Mouse (Mus musculus): ENCODE measurements around the gene Dqx1. TPM values are rescaled to one million over a fixed set of nuclear protein-coding genes. Genes with fewer than 3 reads are reported as not detected.

Dqx1 gene
- polyA plus RNA-seq (2017; shearing (Covaris generic)): 3.1 TPM

DNA sequence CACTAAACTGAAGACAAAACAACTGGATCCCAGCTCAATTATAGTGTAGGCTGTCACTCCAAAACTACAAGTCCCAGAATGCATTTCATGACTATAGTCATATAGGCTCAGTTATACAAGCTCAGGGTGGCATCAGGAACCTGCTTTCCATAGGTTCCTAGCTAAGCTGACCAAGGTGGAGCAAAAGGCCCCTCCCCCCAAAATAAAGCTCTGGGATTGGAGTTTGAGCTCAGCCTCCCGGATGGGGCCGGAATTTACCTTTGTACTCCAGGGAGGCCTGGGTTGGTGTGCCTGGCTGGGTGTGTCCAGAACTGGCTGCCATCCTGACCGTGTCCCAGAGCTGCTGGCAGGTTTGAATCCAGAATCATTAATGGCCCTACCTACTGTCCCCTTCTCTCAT is at the start of gene Dqx1:
TSS of gene Dqx1 (plus strand) at position 55 of the 400 bp plus-strand sequence.

DNA sequence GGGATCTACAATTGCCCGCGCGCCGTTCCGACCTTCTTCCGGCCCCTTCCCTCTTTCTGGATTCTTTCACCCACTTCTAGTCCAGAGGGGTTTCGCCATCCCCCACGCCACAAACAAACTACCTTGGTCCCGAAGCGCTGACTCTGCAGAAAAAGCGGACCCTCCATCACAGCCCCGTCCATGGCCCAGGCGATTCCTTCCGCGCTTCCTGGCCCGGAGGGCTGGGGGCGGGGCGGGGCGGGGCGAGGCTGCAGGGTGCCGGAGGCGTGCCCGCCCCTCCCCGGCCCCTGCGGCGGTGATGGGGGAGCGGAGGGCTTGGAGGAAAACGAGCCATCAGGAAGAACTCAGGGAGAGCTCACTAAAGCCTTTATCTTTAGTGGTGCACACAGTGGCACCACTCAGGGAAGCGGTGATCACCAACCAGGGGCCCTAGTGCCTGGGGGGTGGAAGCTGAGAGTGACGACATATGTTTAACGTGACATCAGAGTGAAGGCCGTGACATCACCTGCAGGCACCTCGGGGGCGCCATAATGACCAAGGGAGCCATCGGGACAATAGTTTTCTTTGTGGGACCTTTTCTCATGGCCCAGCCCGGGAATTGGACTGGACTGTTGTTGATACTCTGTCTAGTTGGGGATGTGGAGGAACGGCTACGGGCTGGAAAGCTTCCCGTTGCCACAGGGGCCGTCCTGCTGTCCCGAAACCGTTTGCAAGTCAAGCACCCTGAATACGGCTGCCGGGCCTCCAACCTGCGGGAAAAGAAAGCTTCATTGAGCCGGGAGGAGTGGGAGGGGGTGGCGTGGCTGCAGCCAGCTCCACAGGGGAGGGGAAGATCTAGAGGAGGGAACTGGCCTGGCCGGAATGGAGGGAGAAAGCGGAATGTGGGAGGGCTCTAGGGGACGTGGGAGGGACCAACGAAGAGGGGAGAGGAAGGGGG is 24.1 kb upstream of the Dqx1 start, which contains the start of the genes Dok1 and Loxl3:
TSS of gene Dok1 (minus strand) at position 223 of the 937 bp plus-strand sequence.
TSS of gene Loxl3 (plus strand) at position 925 of the 937 bp plus-strand sequence.

DNA sequence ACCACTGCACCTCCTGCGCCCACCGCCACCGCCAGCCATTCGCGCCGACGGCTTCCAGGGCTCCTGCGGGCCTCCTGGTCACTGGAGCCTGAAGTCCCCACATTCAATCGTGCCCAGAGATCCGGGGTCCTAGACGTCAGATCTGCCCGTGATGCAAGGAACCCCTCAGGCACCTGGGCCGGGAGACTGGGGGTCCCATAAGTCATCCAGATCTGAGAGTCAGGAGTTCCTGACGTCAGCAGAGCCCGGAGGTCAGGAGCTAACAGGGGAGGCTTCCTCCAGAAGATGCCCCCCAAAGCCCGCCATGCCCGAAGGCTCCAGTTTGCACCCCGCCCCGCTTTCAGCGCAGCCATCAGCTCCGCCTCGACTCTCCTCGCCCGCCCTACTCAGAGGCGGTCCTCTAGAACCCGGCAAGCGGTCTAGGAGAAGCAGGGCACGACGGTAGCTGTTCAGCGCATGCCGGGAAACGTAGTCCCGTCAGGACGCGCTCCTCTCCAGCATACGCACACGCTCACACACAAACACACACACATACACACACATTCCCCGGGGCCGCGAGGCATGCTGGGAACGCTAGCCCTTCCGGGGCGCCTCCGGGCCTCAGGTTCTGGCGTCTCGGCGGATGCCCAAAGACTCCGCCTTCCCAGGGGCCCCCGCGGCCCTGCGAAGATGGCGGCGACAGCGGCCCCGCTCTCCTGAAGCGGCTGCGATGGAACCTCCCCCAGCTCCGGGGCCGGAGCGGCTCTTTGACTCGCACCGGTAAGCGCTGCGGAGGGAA is 3.4 kb upstream of the Dqx1 start, which contains the start of gene Aup1:
TSS of gene Aup1 (plus strand) at position 448 of the 778 bp plus-strand sequence.

DNA sequence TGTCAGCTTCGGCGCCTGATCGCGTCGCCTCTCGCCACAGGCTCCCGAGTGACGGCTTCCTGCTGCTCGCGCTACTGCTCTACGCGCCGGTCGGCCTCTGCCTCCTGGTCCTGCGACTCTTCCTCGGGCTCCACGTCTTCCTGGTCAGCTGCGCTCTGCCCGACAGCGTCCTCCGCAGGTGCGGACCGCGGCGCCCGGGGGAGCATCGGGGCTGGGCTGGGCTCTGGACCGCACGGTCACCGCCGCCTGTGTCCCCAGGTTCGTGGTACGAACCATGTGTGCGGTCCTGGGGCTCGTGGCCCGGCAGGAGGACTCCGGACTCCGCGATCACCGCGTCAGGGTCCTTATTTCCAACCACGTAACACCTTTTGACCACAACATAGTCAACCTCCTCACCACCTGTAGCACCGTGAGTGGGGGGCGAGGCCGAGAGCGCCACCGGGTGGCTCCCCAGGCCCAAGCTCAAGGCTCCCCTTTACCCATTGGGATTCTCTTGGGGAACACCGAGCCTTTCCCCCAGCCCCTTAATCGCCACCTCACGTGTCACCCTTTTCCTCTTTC is 2.7 kb upstream of the Dqx1 start, which contains the start of gene Htra2:
TSS of gene Htra2 (minus strand) at position 403 of the 561 bp plus-strand sequence.

DNA sequence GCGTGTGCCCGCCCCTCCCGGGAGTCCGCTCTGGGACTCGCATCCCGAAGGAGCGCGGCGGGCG is 12.4 kb downstream of the Dqx1 start, which contains the start of gene Tlx2:
TSS of gene Tlx2 (minus strand) at position 47 of the 64 bp plus-strand sequence.

GRCm38 (mm10) chr6:83077630-83078323 is 20.1 kb downstream of the Dqx1 start, which contains the start of gene Pcgf1:
Gene Pcgf1 (plus strand): TSS chr6:83077869.

GRCm38 (mm10) chr6:83086121-83087035 is 28.7 kb downstream of the Dqx1 start, which contains the start of gene Lbx2:
Gene Lbx2 (plus strand): TSS chr6:83086367.

GRCm38 (mm10) chr6:83101316-83101687 is 43.7 kb downstream of the Dqx1 start, which contains the start of the genes Ccdc142 and Gm42688:
Gene Ccdc142 (plus strand): TSS chr6:83101601.
Gene Gm42688 (plus strand): TSS chr6:83101617.

DNA sequence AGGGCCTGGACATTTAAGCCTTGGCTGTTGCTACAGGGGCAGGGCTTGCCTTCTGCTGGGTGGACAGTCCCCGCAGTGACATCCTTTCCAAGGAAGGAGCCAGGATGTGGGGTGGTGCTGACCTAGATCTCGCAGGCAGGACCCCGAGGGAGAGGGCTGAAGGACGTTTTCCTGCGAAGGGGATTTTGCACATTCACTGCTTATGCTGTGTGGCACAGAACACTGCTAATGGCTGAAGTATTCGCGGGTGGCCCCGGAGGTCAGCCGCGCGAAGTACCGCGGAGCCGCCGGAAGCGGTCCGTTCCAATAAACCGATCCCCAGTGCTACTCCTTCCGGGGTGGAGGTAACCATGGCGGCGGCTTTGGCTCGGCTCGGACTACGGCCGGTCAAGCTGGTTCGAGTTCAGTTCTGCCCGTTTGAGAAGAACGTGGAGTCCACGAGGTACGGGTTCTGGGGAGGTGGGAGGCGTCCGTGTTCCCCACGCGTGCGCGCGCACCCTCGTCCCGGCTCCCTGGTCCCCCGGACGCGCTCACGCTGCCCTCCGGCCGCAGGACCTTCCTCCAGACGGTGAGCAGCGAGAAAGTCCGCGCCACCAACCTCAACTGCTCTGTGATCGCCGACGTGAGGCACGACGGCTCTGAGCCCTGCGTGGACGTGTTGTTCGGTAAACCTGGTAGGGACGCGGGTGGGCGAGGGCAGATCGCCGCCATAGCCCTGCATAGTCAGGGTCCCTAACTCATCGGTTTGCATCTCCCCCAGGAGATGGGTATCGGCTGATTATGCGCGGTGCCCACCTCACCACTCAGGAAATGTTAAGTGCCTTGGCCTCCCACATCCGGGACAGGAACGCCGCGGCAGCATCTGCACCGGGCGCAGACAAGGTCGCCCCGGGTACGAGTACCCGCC is 51.4 kb downstream of the Dqx1 start, which contains the start of gene Mrpl53:
TSS of gene Mrpl53 (plus strand) at position 279 of the 907 bp plus-strand sequence.

DNA sequence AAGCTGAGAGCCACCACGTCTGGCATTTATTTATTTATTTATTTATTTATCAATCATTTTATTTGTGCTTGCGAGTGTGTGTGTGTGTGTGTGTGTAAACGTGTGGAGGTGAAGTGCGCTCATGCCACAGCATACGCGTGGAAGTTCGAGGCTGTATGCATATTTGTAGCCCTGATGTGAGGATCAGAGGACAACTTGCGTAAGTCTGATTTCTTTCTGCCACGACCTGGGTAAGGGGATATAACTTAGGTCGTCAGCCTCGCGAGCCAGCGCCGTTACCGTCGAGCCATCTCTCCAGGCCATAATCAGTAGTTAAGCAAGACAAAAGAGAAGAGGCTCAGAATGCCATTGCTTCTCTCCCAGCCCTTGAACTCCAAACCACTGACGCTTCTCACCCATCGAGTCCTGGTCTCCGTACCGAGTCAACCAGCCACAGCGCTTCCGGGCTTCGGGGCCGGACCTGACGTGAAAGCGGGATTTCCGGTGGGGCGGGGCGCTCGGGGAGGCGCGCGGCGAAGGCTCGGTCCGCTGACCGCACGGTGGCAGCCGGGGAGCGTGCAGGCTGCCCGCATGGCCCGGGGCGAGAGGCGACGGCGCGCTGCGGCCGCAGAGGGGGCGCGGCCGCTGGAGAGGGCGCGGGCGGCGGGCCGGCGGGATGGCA is 57.5 kb downstream of the Dqx1 start, which contains the start of gene Mogs:
TSS of gene Mogs (plus strand) at position 486 of the 661 bp plus-strand sequence.

Other genes with a start within 250 kb of the Dqx1 start
- gene Sema4f, start 118.1 kb upstream of the Dqx1 start, polyA plus RNA-seq (2017; shearing (Covaris generic)): 15.4 TPM
- gene M1ap, start 110.9 kb upstream of the Dqx1 start, polyA plus RNA-seq (2017; shearing (Covaris generic)): not detected
- gene Dok1, start 24.4 kb upstream of the Dqx1 start, polyA plus RNA-seq (2017; shearing (Covaris generic)): 13.8 TPM
- gene Loxl3, start 23.7 kb upstream of the Dqx1 start, polyA plus RNA-seq (2017; shearing (Covaris generic)): not detected
- gene Aup1, start 3.3 kb upstream of the Dqx1 start, polyA plus RNA-seq (2017; shearing (Covaris generic)): 486 TPM
- gene Htra2, start 2.6 kb upstream of the Dqx1 start, polyA plus RNA-seq (2017; shearing (Covaris generic)): 45.1 TPM
- not detected for gene Tlx2, start 12.4 kb downstream of the Dqx1 start, polyA plus RNA-seq (2017; shearing (Covaris generic))
- gene Pcgf1, start 20.0 kb downstream of the Dqx1 start, polyA plus RNA-seq (2017; shearing (Covaris generic)): 24.7 TPM
- not detected for gene Lbx2, start 28.5 kb downstream of the Dqx1 start, polyA plus RNA-seq (2017; shearing (Covaris generic))
- 3.0 TPM for gene Ccdc142, start 43.8 kb downstream of the Dqx1 start, polyA plus RNA-seq (2017; shearing (Covaris generic))
- gene Gm42688, start 43.8 kb downstream of the Dqx1 start, polyA plus RNA-seq (2017; shearing (Covaris generic)): 7.4 TPM
- 43.7 TPM for gene Mrpl53, start 51.2 kb downstream of the Dqx1 start, polyA plus RNA-seq (2017; shearing (Covaris generic))
- 65.1 TPM for gene Mogs, start 57.7 kb downstream of the Dqx1 start, polyA plus RNA-seq (2017; shearing (Covaris generic))
- gene Wbp1, start 63.7 kb downstream of the Dqx1 start, polyA plus RNA-seq (2017; shearing (Covaris generic)): 37.0 TPM
- gene Ino80b, start 67.6 kb downstream of the Dqx1 start, polyA plus RNA-seq (2017; shearing (Covaris generic)): 40.0 TPM
- not detected for gene Rtkn, start 77.6 kb downstream of the Dqx1 start, polyA plus RNA-seq (2017; shearing (Covaris generic))
- not detected for gene Wdr54, start 98.6 kb downstream of the Dqx1 start, polyA plus RNA-seq (2017; shearing (Covaris generic))
- not detected for gene 1700003E16Rik, start 98.6 kb downstream of the Dqx1 start, polyA plus RNA-seq (2017; shearing (Covaris generic))
- 75.9 TPM for gene Dctn1, start 108.1 kb downstream of the Dqx1 start, polyA plus RNA-seq (2017; shearing (Covaris generic))
- gene Slc4a5, start 162.0 kb downstream of the Dqx1 start, polyA plus RNA-seq (2017; shearing (Covaris generic)): not detected

Data from naive thymus-derived CD4-positive, alpha-beta T cell, adult 5 months (primary cell).